Mouse (Mus musculus) embryonic facial prominence, embryonic 11.5 days (tissue): ENCODE results near the gene Myocd. TPM values are rescaled to one million over a fixed set of nuclear protein-coding genes. Genes with fewer than 3 reads are reported as not detected.
A peak's percentile ranks its signal among the peaks of the same experiment; 100 is the strongest.

Experiments
- ATAC-seq: fragments of 200-750 bp; cut with Nextera tagmentation; replicated peaks from 2 replicates; pipeline ENCODE4 v1.8.0; 2017; ENCODE audit warnings: low read depth; ENCODE audit not compliant: insufficient number of reproducible peaks, low FRiP score, low TSS enrichment
- DNase-seq: peaks from one replicate; pipeline ENCODE4 v3.0.0-alpha.2; 2015; ENCODE audit warnings: low spot score
- H3K27ac ChIP-seq: fragments of 300-500 bp; sonication (generic); replicated peaks from 2 replicates; pipeline ENCODE4 v1.5.1; 2014; ENCODE audit warnings: mild to moderate bottlenecking, low read depth, low read length, control low read depth
- H3K27me3 ChIP-seq: fragments of 300-500 bp; sonication (generic); 2 replicates; pipeline ENCODE4 v1.6.1; 2014; ENCODE audit warnings: mild to moderate bottlenecking, low read length, moderate library complexity, mixed read lengths; ENCODE audit not compliant: control insufficient read depth, insufficient read depth
- H3K36me3 ChIP-seq: fragments of 300-500 bp; sonication (generic); replicated peaks from 2 replicates; pipeline ENCODE4 v1.6.1; 2014; ENCODE audit warnings: low read depth, mild to moderate bottlenecking, low read length, moderate library complexity, mixed read lengths; ENCODE audit not compliant: control insufficient read depth, insufficient read depth
- H3K4me1 ChIP-seq: fragments of 300-500 bp; sonication (generic); 2 replicates; pipeline ENCODE4 v1.6.1; 2014; ENCODE audit warnings: low read length, mixed read lengths; ENCODE audit not compliant: control insufficient read depth, insufficient read depth
- H3K4me2 ChIP-seq: fragments of 300-500 bp; sonication (generic); 2 replicates; pipeline ENCODE4 v1.6.1; 2014; ENCODE audit warnings: low read depth, mild to moderate bottlenecking, control low read depth, low read length, moderate library complexity
- H3K4me3 ChIP-seq: fragments of 300-500 bp; sonication (generic); 2 replicates; pipeline ENCODE4 v1.5.1; 2014; ENCODE audit warnings: low read depth, low read length, control low read depth
- H3K9ac ChIP-seq: fragments of 300-500 bp; sonication (generic); replicated peaks from 2 replicates; pipeline ENCODE4 v1.6.1; 2014; ENCODE audit warnings: mild to moderate bottlenecking, control low read depth, low read length
- H3K9me3 ChIP-seq: fragments of 300-500 bp; sonication (generic); replicated peaks from 2 replicates; pipeline ENCODE4 v1.6.1; 2016; ENCODE audit warnings: mild to moderate bottlenecking, low read length, inconsistent platforms, mixed read lengths; ENCODE audit not compliant: control insufficient read depth
- WGBS: fragments of 180-500 bp; shearing (Covaris S2); extraction: QIAGEN DNeasy Blood & Tissue Kit; methylation state at CpG from one replicate; pipeline ENCODE4 v1.1.7; 2014; 5-methylcytosine and 5-hydroxymethylcytosine counted together
- polyA plus RNA-seq: library from polyadenylated mRNA; unstranded; fragments of >200 nt; fragmentation: Nextera tagmentation; extraction: Ambion mirVana; gene quantifications from 2 replicates; pipeline ENCODE4 v1.2.1, GENCODE M21; 2014

The Myocd gene
- polyA plus RNA-seq, 1 experiment from 2014 or later, result 2.1 TPM

DNA sequence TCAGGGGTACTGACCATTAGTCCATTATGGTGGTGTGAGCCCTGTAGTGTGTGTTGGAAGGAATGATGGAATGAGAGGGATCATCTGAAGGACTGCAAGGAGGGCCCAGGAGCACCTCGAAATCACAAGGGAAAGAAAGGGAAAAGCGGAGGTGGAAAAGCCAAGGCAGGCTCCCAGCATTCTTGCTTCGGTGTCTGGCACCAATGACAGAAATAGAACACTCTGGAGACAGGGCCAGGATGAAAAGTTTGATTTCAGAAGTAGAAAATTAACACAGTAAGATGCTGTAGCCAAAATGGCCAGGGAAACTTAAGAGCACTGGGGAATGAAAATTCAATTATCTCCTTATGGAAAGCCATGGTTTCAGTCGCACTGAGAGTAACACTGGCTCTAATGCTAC is 136.1 kb downstream of the Myocd start:
- Histone ChIP-seq H3K4me3 (no peak overlapping the region), H3K36me3 (no peaks in the 10 kb centered on the region), H3K4me1 (no peaks in the 10 kb centered on the region), H3K9me3 (no peaks in the 10 kb centered on the region), H3K9ac (no peak overlapping the region), H3K27ac (no peak overlapping the region), H3K27me3 (no peaks in the 10 kb centered on the region), H3K4me2 (no peak overlapping the region)
- no peak for DNase-seq
- ATAC-seq, result no peak
- WGBS, result 92% methylated on average over 4 of the region's 4 CpGs

DNA sequence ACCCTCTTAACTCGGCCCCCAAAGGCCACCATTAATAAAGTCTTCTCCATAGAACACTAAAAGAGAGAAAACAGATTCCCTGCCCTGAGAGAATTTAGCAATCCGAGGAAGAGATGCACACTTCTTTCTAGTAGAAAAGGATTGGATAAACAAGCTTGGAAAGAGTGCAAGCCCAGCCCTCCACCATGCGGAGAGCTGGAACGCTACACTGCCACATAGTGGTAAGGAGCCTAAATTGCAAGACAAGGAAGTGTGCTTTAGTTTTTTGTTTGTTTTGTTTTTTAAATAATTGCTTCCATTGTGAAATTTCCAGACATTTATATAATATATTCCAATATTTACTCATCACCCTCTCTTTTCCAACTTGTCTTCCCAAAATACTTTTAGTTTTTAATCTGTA is 140.7 kb downstream of the Myocd start:
- no peak for DNase-seq
- no peaks in the 10 kb centered on the region for H3K4me1 ChIP-seq
- no peak for ATAC-seq
- H3K36me3 ChIP-seq, result no peaks in the 10 kb centered on the region
- no peaks in the 10 kb centered on the region for H3K27me3 ChIP-seq
- H3K27ac ChIP-seq, result no peak overlapping the region
- H3K9ac ChIP-seq, result no peak overlapping the region
- H3K4me3 ChIP-seq, result no peak overlapping the region
- H3K4me2 ChIP-seq, result no peak overlapping the region
- WGBS, result 75% methylated on average over 4 of the region's 4 CpGs
- no peaks in the 10 kb centered on the region for H3K9me3 ChIP-seq

DNA sequence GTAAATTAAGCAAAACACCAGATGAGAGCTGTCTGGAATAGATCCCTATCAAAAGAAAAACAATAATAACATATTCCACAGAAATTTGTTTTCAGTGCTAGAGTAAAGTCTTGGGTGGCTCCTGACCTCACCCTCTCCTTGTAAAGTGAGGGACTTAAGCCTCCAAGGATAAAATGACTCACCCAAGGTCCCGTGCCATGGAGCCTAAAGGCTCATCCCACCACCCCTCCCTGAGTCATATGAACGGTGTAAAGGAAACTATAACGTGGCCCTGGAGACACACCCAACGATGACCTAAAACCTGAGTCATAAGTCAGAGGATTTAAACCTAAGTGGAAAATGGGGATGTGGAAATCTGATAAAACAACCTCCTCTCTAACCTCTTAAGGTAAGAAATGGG is 141.1 kb downstream of the Myocd start:
- ATAC-seq (no peak), DNase-seq (no peak)
- H3K4me2 ChIP-seq, result no peak overlapping the region
- no peaks in the 10 kb centered on the region for H3K9me3 ChIP-seq
- no peaks in the 10 kb centered on the region for H3K27me3 ChIP-seq
- H3K4me3 ChIP-seq, result no peak overlapping the region
- H3K36me3 ChIP-seq, result no peaks in the 10 kb centered on the region
- no peak overlapping the region for H3K9ac ChIP-seq
- H3K4me1 ChIP-seq, result no peaks in the 10 kb centered on the region
- H3K27ac ChIP-seq, result no peak overlapping the region
- 81% methylated on average over 4 of the region's 4 CpGs for WGBS

DNA sequence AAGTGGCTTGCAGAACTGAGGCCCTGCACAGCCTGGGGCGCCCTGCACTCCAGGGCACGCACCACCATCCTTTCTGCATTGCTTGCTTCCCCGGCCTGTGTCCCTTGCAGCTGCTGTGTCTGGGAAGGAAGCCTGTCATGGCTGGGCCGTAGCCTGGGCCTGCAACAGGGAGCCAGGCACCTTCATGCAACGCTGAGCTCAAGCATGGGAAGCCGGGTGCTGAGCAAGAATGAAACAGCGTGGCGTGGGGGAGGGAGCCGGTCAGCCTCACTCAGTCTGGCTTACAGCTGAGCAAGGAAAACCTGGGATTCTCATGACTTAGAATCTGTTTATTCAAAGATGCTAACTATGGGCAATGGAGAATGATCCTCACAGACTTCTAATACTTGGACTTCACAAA is 143.2 kb downstream of the Myocd start:
- 64% methylated on average over 9 of the region's 9 CpGs for WGBS
- DNase-seq, result no peak
- Histone ChIP-seq H3K9me3 (no peaks in the 10 kb centered on the region), H3K4me1 (no peaks in the 10 kb centered on the region), H3K27me3 (no peaks in the 10 kb centered on the region), H3K4me3 (no peak overlapping the region), H3K4me2 (no peak overlapping the region), H3K27ac (no peak overlapping the region), H3K36me3 (no peaks in the 10 kb centered on the region), H3K9ac (no peak overlapping the region)
- ATAC-seq, result 0 out of 2 replicates have a peak, but pooled peaks have one; percentile 29

Other genes starting within 250 kb of the Myocd start
- not detected in 2 replicates for gene 1700086D15Rik, start 110.1 kb downstream of the Myocd start, polyA plus RNA-seq
- gene Arhgap44, start 107.0 kb downstream of the Myocd start, polyA plus RNA-seq, result 3.3 and 4.2 TPM in 2 replicates